Mouse (Mus musculus) midbrain, embryonic 15.5 days (tissue): Measurements from ENCODE around the gene Ncam1. TPM values are rescaled to one million over a fixed set of nuclear protein-coding genes. Genes with fewer than 3 reads are reported as not detected.

Experiments used
- ATAC-seq: fragments of 200-750 bp; cut with Nextera tagmentation; replicated peaks from 2 replicates; pipeline ENCODE4 v1.8.0; 2017; ENCODE audit warnings: moderate TSS enrichment
- H3K27ac ChIP-seq: fragments of 300-500 bp; sonication (generic); 2 replicates; pipeline ENCODE4 v1.5.1; 2015; ENCODE audit warnings: mild to moderate bottlenecking, inconsistent platforms
- H3K27me3 ChIP-seq: fragments of 300-500 bp; sonication (generic); replicated peaks from 2 replicates; pipeline ENCODE4 v1.6.1; 2015; ENCODE audit warnings: inconsistent platforms
- H3K36me3 ChIP-seq: fragments of 300-500 bp; sonication (generic); replicated peaks from 2 replicates; pipeline ENCODE4 v1.6.1; 2015; ENCODE audit warnings: inconsistent platforms
- H3K4me1 ChIP-seq: fragments of 300-500 bp; sonication (generic); 2 replicates; pipeline ENCODE4 v1.6.1; 2015; ENCODE audit warnings: inconsistent platforms
- H3K4me2 ChIP-seq: fragments of 300-500 bp; sonication (generic); 2 replicates; pipeline ENCODE4 v1.6.1; 2015; ENCODE audit warnings: inconsistent platforms, mild to moderate bottlenecking, moderate library complexity
- H3K4me3 ChIP-seq: fragments of 300-500 bp; sonication (generic); 2 replicates; pipeline ENCODE4 v1.5.1; 2015; ENCODE audit warnings: mild to moderate bottlenecking, inconsistent platforms
- H3K9ac ChIP-seq: fragments of 300-500 bp; sonication (generic); 2 replicates; pipeline ENCODE4 v1.6.1; 2015; ENCODE audit warnings: mild to moderate bottlenecking, inconsistent platforms
- H3K9me3 ChIP-seq: fragments of 300-500 bp; sonication (generic); 2 replicates; pipeline ENCODE4 v1.6.1; 2016; ENCODE audit warnings: inconsistent platforms
- WGBS: fragments of 180-500 bp; shearing (Covaris S2); methylation state at CpG from one replicate; pipeline ENCODE4 v1.1.7; 2015; ENCODE audit warnings: mixed read lengths; 5-methylcytosine and 5-hydroxymethylcytosine counted together
- polyA plus RNA-seq: library from polyadenylated mRNA; unstranded; fragments of >200 nt; fragmentation: Nextera tagmentation; extraction: Ambion mirVana; gene quantifications from 2 replicates; pipeline ENCODE4 v1.2.1, GENCODE M21; 2015

The Ncam1 gene
- polyA plus RNA-seq, 1 experiment from 2014 or later, result 627 TPM

DNA sequence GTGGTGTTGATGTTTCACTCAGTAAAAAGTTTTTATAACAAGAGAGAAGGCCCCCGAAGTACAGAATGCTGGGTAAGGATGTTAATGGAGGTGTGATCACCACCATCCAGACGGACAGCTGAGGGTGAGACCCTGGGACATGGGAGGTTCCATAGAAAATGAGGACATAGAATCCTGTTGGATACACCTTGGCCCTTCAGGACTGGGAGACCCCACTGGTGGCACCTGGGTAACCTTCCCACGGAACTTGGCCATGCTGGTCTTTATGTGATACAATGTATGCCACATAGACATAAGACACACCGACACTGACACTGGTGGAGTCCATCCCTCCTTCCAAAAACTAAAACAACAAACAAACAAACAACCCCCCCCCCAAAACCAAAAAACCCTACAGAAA, 296.5 kb downstream of the Ncam1 start:
- WGBS, result 92% methylated on average over 4 of the region's 4 CpGs

DNA sequence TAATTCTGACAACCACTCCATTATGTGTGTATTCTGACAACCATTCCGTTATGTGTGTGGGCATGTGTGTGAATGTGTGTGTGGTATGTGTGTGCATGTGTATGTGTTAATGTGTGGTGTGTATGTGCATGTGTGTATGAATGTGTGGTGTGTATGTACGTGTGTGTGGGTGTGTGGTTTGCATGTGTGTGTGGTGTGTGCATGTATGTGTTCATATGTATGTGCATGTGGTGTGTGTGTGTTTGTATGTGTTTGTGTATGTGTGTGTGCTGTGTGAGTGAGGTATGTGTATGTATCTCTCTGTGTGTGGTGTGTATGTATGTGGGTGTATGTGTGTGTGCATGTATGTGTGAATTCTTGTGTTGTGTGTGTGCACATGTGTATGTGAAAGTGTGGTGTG, 298.8 kb downstream of the Ncam1 start:
- WGBS, result 89% methylated on average over 2 of the region's 2 CpGs
- Histone ChIP-seq H3K4me3 (no peak overlapping the region), H3K9me3 (no peaks in the 10 kb centered on the region), H3K27ac (no peak overlapping the region), H3K4me2 (no peak overlapping the region), H3K36me3 (peaks cover 4% of the 10 kb centered on the region; the same call in 1 of the 2 replicates), H3K4me1 (no peaks in the 10 kb centered on the region), H3K27me3 (no peaks in the 10 kb centered on the region), H3K9ac (no peak overlapping the region)
- 0 out of 2 replicates have a peak, but pooled peaks have one; percentile 20 for ATAC-seq

More for the DNA sequence above, 296.5 kb downstream of the Ncam1 start:
- Histone ChIP-seq H3K4me3 (no peak overlapping the region), H3K4me1 (no peaks in the 10 kb centered on the region), H3K9ac (no peak overlapping the region), H3K36me3 (peaks cover 16% of the 10 kb centered on the region), H3K27me3 (no peaks in the 10 kb centered on the region), H3K9me3 (no peaks in the 10 kb centered on the region), H3K27ac (no peak overlapping the region), H3K4me2 (no peak overlapping the region)
- ATAC-seq, result no peak

DNA sequence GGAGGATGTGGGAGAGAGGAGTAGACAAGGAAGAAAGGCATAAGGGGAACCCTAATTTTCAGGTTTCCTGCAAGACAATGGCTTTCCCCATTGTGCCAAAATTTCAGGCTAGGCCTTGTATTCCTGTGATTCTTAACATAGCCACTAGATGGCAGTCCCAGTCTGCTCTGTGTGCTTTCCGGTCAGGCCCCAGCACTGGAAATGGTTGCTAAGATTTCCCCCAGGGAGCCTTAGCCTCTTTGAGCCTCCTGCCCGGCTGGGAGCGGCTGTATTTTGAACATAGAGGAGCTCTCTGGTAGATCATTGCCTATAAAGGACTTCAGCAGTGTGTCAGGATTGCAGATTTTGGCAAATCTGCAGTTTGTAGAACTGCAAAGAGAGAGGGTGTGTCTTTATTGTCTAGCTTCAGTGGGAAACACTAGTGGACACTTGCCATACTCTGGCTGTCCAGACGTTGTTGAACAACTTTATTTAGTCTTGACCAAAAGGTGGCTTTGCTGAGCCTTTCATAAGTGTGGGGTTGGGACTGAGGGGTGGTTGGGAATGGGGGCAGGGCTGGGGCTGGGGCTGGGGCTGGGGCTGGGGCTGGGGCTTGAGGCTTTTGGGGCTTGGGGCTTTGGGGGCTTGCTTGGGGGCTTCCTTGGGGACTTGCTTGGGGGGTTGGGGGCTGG, 304.6 kb downstream of the Ncam1 start:
- WGBS, result under 1% methylated on average over 4 of the region's 4 CpGs
- Histone ChIP-seq H3K27me3 (no peaks in the 10 kb centered on the region), H3K4me2 (0 out of 2 replicates have a peak overlapping the region, but pooled peaks have one; percentile 8), H3K36me3 (no peaks in the 10 kb centered on the region), H3K4me1 (peaks cover 5% of the 10 kb centered on the region), H3K27ac (peak overlapping the region; percentile 22; the same call in 1 of the 2 replicates), H3K9me3 (no peaks in the 10 kb centered on the region), H3K9ac (no peak overlapping the region), H3K4me3 (no peak overlapping the region)
- peak; percentile 62; the same call in 1 of the 2 replicates for ATAC-seq

DNA sequence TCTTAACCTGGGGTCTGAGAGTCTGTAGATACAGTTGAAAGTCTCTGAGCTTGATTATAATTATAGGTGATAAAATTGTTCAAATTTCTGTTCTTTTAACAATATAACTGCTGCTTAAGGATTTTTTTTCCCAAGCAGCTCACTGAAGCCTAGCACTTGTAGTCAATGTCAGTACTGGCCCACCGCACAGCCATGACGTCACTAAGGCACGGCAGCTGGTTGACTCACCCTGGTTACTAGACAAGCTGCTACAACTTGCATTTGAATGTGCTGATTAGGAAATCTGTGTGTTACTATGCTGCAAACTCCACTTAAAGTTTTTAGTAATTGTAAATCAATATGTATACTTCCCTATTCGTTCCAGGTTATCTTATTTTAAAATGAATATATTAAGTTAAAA, 308.1 kb downstream of the Ncam1 start:
- no peak overlapping the region for H3K27ac ChIP-seq
- no peak overlapping the region for H3K9ac ChIP-seq
- no peak overlapping the region for H3K4me3 ChIP-seq
- H3K9me3 ChIP-seq, result no peaks in the 10 kb centered on the region
- WGBS, result 65% methylated on average over 4 of the region's 4 CpGs
- no peaks in the 10 kb centered on the region for H3K27me3 ChIP-seq
- peaks cover 19% of the 10 kb centered on the region for H3K4me1 ChIP-seq
- ATAC-seq, result no peak
- no peak overlapping the region for H3K4me2 ChIP-seq
- no peaks in the 10 kb centered on the region for H3K36me3 ChIP-seq

DNA sequence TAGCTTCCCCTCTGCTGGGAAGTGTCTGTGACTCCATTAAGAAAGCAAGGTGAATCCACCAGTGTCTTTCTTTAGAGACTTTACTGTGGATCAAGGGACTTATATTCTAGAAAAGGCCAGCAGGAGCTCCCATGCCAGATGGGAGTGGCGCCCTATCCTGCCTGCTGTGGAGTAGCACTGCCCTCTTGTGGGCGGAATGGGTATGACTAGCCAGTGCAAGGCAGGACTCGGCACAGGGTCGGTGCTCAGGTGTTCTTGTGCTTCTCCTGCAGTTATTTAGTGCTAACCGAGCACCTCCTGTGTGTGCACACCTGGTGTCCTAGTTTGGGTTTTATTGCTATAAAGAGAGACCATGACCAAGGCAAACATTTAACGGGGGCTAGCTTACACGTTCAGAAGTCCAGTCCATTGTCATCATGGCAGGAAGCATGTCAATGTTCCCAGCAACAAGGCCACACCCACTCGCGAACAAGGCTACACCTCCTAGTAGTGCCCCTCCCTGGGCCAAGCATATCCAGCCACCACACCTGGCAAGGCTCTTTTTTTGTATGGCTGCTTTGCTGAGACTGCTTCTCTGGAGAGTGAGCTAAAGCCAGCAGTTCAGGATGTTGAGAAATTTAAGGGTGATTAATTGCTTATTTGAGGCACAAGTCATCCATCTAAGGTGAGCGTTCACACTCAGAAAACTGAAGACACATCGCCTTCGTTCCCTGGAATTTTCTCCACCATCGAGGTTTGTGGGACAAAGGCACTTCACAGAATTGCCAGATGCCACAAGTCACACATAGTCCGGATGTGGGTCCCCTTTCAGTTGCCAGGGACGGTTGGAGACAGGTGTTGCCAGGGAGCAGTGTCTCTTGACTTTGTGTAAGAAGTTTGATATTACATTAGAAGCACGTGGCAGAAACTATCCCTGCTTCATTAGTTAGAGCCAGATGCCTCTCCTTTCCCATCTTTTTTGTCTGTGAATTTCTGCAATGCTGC, 309.5 kb downstream of the Ncam1 start:
- Histone ChIP-seq H3K9me3 (no peaks in the 10 kb centered on the region), H3K4me3 (no peak overlapping the region), H3K4me1 (peaks cover 22% of the 10 kb centered on the region), H3K27ac (no peak overlapping the region), H3K9ac (no peak overlapping the region), H3K36me3 (no peaks in the 10 kb centered on the region), H3K4me2 (peak overlapping the region; percentile 30), H3K27me3 (no peaks in the 10 kb centered on the region)
- peak; percentile 73 for ATAC-seq
- 36% methylated on average over 16 of the region's 16 CpGs for whole genome bisulfite sequencing

DNA sequence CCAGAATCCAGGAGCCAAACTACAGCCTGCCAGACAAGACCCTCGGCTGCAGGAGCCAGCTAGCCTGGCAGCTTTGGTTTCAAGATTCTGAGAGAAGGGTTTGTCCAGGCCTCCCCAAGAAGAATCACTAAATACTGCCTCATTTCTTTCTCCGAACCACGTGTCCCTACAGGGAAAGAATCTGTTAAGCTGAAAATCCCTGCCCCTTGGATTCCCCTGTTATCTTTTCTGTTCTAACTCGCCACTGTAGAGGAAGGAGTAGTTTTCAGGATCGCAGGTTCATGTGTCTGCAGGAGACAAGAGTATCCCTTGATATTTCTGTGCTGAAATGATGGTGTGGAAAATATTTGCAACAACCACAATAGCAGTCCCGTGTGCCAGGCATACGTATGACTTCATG, 310.5 kb downstream of the Ncam1 start:
- H3K9me3 ChIP-seq, result no peaks in the 10 kb centered on the region
- H3K36me3 ChIP-seq, result no peaks in the 10 kb centered on the region
- H3K4me3 ChIP-seq, result no peak overlapping the region
- H3K4me1 ChIP-seq, result peaks cover 20% of the 10 kb centered on the region
- no peak overlapping the region for H3K27ac ChIP-seq
- H3K9ac ChIP-seq, result no peak overlapping the region
- H3K4me2 ChIP-seq, result no peak overlapping the region
- H3K27me3 ChIP-seq, result no peaks in the 10 kb centered on the region
- no peak for ATAC-seq
- WGBS, result 75% methylated on average over 7 of the region's 7 CpGs

DNA sequence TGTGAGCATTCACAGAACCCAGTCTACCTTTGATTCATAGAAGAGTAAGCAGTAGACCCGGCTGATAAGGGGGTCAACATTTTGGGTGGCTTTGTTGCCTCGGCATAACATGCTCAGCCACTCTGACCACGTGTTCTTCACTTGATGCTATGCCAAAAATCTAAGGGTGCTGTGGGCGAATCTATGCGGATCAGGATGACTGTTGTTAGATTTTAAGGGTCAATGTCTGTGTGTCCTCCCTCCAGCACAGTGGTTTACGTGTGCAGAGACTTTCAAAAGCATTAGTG, 311.1 kb downstream of the Ncam1 start:
- Histone ChIP-seq H3K4me1 (peaks cover 20% of the 10 kb centered on the region), H3K36me3 (no peaks in the 10 kb centered on the region), H3K9ac (no peak overlapping the region), H3K4me2 (no peak overlapping the region), H3K27me3 (no peaks in the 10 kb centered on the region), H3K27ac (no peak overlapping the region), H3K9me3 (no peaks in the 10 kb centered on the region), H3K4me3 (no peak overlapping the region)
- 92% methylated on average over 6 of the region's 6 CpGs for WGBS
- ATAC-seq, result no peak

DNA sequence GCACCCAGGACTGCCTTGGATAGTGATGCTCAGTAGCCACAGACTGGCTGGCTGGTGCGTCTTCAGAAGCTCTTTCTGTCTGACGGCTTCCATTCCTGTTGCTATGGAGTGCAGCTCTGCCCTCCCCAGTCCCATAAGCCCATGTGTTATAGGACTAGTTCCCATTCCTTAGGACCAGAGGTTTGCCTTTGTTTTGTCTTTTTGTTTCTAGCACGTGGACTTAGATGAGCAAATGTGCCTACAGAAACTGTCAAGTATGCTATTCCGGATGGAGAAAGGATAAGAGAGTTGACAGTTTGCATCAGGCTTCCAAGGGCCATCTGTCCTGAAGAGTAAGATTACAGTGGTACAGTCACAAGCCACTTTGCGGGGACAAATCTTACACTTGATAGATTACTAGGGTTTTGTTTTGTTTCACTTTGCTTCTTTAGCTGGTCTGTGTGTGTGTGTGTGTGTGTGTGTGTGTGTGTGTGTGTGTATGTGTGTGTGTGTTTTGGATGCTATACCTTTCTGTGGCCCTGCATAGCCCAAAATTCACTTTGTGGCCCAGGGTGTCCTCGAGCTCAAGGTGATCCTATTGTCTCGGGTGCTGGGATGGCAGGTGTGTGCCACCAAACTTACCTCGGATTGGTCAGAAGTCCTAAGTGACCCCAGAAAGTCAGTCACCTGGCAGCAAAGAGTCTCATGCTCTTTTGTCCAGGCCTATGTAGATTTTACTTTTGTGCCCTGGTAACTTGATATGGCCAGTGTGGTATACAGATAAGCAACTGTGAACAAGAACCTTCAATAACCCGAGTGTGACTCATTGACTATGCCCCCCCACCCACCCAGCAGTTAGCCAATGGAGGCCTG, 311.7 kb downstream of the Ncam1 start:
- Histone ChIP-seq H3K4me2 (no peak overlapping the region), H3K27ac (no peak overlapping the region), H3K9me3 (no peaks in the 10 kb centered on the region), H3K4me3 (no peak overlapping the region), H3K27me3 (no peaks in the 10 kb centered on the region), H3K36me3 (no peaks in the 10 kb centered on the region), H3K4me1 (peaks cover 20% of the 10 kb centered on the region), H3K9ac (no peak overlapping the region)
- ATAC-seq, result no peak
- 75% methylated on average over 9 of the region's 9 CpGs for WGBS

DNA sequence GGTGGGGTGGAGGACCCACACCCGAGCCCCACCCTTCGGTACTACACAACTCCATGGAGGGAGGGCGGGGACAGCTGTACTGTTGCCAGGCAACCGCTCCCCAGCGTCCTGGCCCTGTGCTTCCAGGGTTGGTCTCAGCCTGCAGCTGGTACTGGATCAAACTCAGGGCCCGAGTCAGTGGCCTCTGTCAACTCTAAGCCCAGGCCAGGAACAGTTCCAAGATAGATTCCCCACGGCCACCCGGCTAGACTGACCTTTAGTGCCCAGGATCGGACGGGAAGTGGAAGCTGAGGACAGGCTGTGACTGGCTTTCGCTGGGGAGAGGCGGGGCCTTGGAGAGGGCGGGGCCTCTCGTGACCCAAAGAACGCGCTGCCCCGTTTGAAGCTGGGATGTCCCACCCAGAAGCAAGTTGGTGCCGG, 312.8 kb downstream of the Ncam1 start, which contains the start of gene Ttc12:
TSS of gene Ttc12 (minus strand) at position 334 of the 420 bp plus-strand sequence.
- H3K4me1 ChIP-seq, result peaks cover 20% of the 10 kb centered on the region
- peak within 1 kb of the TSS; percentile 74 for H3K4me2 ChIP-seq
- H3K27me3 ChIP-seq, result no peaks in the 10 kb centered on the region
- no peaks in the 10 kb centered on the region for H3K36me3 ChIP-seq
- under 1% methylated on average over 18 of the region's 18 CpGs for WGBS
- peak; percentile 85 for ATAC-seq
- no peaks in the 10 kb centered on the region for H3K9me3 ChIP-seq
- peak within 1 kb of the TSS; percentile 41 for H3K4me3 ChIP-seq
- no peak within 1 kb of the TSS for H3K27ac ChIP-seq
- peak within 1 kb of the TSS; percentile 27 for H3K9ac ChIP-seq

DNA sequence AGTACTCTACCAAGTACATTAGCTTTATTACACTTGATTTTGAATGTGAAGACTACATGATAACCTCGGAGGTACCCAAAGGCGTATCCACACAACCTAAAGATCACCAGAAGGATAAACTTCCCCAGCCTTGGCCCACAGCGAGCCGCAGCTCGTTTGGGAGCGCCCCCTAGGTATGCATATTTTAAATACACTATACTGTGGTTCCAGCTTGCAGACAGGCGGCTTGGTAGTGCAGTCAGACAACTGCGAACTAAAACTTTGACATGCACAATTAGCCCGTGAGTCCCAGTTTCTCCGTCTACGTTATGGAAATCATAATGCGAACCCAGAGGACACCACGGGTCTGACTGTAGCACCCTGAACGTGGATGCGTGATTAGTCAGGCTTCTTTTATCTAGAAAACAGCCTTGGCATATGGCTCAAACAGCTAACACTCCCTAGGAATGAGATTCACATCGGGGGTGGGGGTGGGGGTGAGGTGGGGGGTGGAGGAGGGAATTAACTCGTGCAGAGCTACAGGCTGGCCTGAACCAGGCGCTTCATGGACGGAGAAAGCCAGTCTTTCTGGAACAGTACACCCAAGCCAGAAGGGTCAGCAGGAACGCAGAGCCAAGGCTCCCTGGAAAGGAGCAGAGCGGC, 313.4 kb downstream of the Ncam1 start:
- Histone ChIP-seq H3K27me3 (no peaks in the 10 kb centered on the region), H3K36me3 (no peaks in the 10 kb centered on the region), H3K4me3 (peak overlapping the region; percentile 41), H3K27ac (no peak overlapping the region), H3K9ac (peak overlapping the region; percentile 27), H3K9me3 (no peaks in the 10 kb centered on the region), H3K4me2 (peak overlapping the region; percentile 74), H3K4me1 (peaks cover 20% of the 10 kb centered on the region)
- ATAC-seq, result no peak; the same call in 1 of the 2 replicates
- 5% methylated on average over 21 of the region's 21 CpGs for WGBS

DNA sequence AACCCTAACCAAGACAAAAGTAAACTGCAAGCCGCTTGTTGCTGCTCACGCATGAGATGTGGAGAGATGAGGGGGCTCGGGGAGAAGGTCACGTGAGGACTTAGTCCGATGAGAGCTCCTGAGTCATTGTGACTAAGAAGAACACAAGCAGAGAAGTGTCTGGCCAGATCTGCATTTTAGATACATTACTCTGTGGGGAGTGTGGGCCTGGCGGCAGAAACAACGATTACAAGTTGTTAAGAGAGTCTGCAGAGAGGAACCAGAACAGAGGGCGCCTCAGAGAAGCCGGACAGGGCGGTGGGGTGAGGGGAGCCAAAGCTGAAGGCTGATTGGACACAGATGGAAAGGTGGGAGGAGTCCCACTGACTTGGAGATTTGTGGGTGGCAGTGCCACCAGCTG, 315.4 kb downstream of the Ncam1 start:
- WGBS, result 32% methylated on average over 10 of the region's 10 CpGs
- H3K4me2 ChIP-seq, result no peak overlapping the region
- H3K9me3 ChIP-seq, result no peaks in the 10 kb centered on the region

More for the DNA sequence above, 315.4 kb downstream of the Ncam1 start:
- H3K27ac ChIP-seq, result no peak overlapping the region
- H3K36me3 ChIP-seq, result no peaks in the 10 kb centered on the region
- ATAC-seq, result no peak
- H3K4me1 ChIP-seq, result peaks cover 14% of the 10 kb centered on the region
- H3K4me3 ChIP-seq, result no peak overlapping the region
- no peaks in the 10 kb centered on the region for H3K27me3 ChIP-seq
- H3K9ac ChIP-seq, result no peak overlapping the region
